Mouse (Mus musculus) forebrain, embryonic 11.5 days (tissue): ENCODE measurements around the gene Xpnpep2. TPM values are rescaled to one million over a fixed set of nuclear protein-coding genes. Genes with fewer than 3 reads are reported as not detected.
A peak's percentile ranks its signal among the peaks of the same experiment; 100 is the strongest.

Experiments used
- ATAC-seq: fragments of 200-750 bp; cut with Nextera tagmentation; replicated peaks from 2 replicates; pipeline ENCODE4 v1.8.0; 2017; ENCODE audit warnings: moderate TSS enrichment; ENCODE audit not compliant: low FRiP score
- DNase-seq: peaks from one replicate; pipeline ENCODE4 v3.0.0-alpha.2; 2017; ENCODE audit warnings: low spot score
- H3K27ac ChIP-seq: fragments of 300-500 bp; sonication (generic); 2 replicates; pipeline ENCODE4 v1.5.1; 2014; ENCODE audit warnings: low read depth, low read length
- H3K27me3 ChIP-seq: fragments of 300-500 bp; sonication (generic); 2 replicates; pipeline ENCODE4 v1.6.1; 2014; ENCODE audit warnings: mild to moderate bottlenecking, low read length, mixed read lengths; ENCODE audit not compliant: control insufficient read depth, insufficient read depth
- H3K36me3 ChIP-seq: fragments of 300-500 bp; sonication (generic); 2 replicates; pipeline ENCODE4 v1.6.1; 2014; ENCODE audit warnings: mild to moderate bottlenecking, low read length, moderate library complexity, mixed read lengths; ENCODE audit not compliant: control insufficient read depth, insufficient read depth
- H3K4me1 ChIP-seq: fragments of 300-500 bp; sonication (generic); replicated peaks from 2 replicates; pipeline ENCODE4 v1.6.1; 2014; ENCODE audit warnings: low read length, mixed read lengths; ENCODE audit not compliant: control insufficient read depth, insufficient read depth
- H3K4me2 ChIP-seq: fragments of 300-500 bp; sonication (generic); 2 replicates; pipeline ENCODE4 v1.6.1; 2014; ENCODE audit warnings: low read depth, mild to moderate bottlenecking, low read length, moderate library complexity, mixed read lengths; ENCODE audit not compliant: severe bottlenecking
- H3K4me3 ChIP-seq: fragments of 300-500 bp; sonication (generic); 2 replicates; pipeline ENCODE4 v1.5.1; 2014; ENCODE audit warnings: low read depth, low read length
- H3K9ac ChIP-seq: fragments of 300-500 bp; sonication (generic); 2 replicates; pipeline ENCODE4 v1.6.1; 2014; ENCODE audit warnings: low read length
- H3K9me3 ChIP-seq: fragments of 300-500 bp; sonication (generic); 2 replicates; pipeline ENCODE4 v1.6.1; 2016; ENCODE audit warnings: low read length, mixed read lengths; ENCODE audit not compliant: control insufficient read depth
- WGBS: fragments of 180-500 bp; shearing (Covaris S2); extraction: QIAGEN DNeasy Blood & Tissue Kit; methylation state at CpG from one replicate; pipeline ENCODE4 v1.1.7; 2014; 5-methylcytosine and 5-hydroxymethylcytosine counted together
- polyA plus RNA-seq: library from polyadenylated mRNA; unstranded; fragments of >200 nt; fragmentation: Nextera tagmentation; extraction: Ambion mirVana; gene quantifications from 2 replicates; pipeline ENCODE4 v1.2.1, GENCODE M21; 2014

The Xpnpep2 gene
- polyA plus RNA-seq, 1 experiment from 2014 or later: 1.5 TPM

DNA sequence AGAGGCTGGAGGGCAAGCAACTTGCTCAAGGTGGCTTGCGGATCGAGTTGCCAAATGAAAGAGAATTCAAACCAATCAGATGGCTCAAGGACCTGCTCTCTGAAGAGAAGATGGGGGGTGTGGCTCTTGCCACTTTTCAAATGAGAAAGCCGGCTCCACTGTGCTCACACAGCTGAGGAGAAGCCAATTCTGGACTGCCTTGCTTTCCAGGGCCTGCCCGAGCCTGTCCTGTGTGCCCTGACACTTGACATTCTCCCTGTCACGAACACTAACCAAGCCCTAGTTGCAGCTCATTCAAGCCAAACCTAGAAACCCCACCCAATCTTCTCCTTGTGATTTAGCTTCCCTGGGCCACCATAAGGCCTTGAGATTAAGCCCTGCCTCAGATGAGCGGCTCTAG, 29.5 kb downstream of the Xpnpep2 start:
- H3K27ac ChIP-seq: no peak overlapping the region
- WGBS: 64% methylated on average over 6 of the region's 6 CpGs

DNA sequence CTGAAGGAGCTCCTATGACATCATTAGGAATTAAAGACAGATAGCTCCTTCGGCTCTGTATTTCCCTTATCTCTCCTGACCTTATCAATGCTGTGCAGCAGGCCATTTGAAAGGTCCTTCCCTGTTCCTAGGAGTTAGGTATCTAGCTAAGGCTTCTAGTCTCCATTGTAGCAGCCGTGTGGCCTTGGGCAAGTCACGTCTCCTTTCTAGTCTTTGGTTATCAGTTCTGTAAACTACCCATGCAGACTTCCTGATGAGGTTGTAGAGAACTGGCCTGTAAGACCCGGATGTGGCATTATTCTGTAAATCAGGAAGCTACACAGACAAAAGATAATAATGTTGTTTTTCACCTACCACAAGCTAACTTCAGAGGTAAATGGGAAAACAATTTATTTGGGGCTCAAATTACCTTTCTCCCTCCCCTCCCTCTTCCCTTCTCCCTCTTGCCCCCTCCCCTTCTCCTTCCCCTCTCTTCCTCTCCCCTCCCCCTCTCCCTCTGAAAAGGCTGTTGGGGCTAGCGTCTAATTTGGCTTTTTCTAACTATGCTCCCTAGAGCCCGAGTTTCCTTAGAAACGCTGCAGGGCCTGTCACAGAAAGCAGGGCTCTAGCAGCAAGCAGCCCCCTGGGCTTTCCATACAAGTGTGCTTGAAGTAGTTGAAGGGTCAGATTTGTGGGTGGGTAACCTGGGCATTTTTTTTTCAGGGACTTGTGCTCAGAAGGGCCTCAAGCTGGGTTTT, 30.2 kb downstream of the Xpnpep2 start:
- no peak overlapping the region for H3K4me3 ChIP-seq
- no peaks in the 10 kb centered on the region for H3K27me3 ChIP-seq
- H3K4me2 ChIP-seq: no peak overlapping the region
- DNase-seq: no peak
- peak; percentile 56; the same call in 1 of the 2 replicates for ATAC-seq
- H3K36me3 ChIP-seq: no peaks in the 10 kb centered on the region
- no peaks in the 10 kb centered on the region; the same call in 1 of the 2 replicates for H3K4me1 ChIP-seq
- no peak overlapping the region for H3K9ac ChIP-seq
- WGBS: 53% methylated on average over 7 of the region's 7 CpGs
- H3K9me3 ChIP-seq: no peaks in the 10 kb centered on the region
- peak overlapping the region; percentile 18; the same call in 1 of the 2 replicates for H3K27ac ChIP-seq

More for the DNA sequence above, 29.5 kb downstream of the Xpnpep2 start:
- H3K36me3 ChIP-seq: no peaks in the 10 kb centered on the region
- DNase-seq: no peak
- no peak for ATAC-seq
- H3K4me3 ChIP-seq: no peak overlapping the region
- H3K9ac ChIP-seq: no peak overlapping the region
- no peaks in the 10 kb centered on the region for H3K9me3 ChIP-seq
- H3K4me2 ChIP-seq: no peak overlapping the region
- no peaks in the 10 kb centered on the region; the same call in 1 of the 2 replicates for H3K4me1 ChIP-seq
- H3K27me3 ChIP-seq: no peaks in the 10 kb centered on the region

DNA sequence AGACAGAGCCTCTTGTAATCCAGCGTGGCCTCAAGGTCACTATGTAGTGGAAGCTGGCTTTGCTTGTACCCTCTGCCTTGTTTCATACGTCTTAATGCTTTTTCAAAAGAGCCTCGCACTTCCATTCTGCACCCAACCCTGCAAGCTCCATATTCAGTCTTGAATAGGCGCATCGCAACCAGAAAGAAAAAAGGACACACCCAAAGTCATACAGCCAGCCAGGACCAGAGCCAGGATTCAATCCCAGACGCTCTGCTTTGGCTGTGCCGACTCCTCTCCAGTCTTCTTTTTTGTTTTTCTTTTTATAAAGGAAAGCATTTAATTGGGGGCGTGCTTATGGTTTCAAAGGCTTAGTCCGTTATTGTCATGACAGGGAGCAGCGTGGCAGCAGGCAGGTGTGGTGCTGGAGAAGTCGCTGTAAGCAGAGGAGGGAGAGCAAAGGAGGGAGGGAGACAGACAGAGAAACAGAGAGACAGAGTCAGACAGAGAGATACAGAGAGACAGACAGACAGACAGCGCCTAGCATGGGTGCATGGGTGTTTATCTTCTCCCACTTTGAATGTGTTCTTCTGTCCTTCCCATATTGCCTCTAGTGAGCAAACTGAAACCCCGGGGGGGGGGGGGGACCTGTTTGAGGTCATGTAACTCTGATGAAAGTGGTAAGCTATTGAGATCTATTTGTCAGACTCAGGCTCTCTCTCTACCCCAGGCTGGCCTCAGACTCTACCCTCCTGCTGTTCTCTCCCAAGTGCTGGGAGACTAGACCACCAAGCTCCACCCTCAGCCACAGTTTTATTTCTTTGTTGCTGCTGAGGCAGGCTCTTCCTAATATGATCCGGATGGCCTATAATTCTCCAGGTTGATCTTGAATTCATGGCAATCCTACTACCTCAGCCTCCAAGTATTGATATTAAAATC, 31.1 kb downstream of the Xpnpep2 start:
- Histone ChIP-seq H3K27me3 (no peaks in the 10 kb centered on the region), H3K4me2 (no peak overlapping the region), H3K36me3 (no peaks in the 10 kb centered on the region), H3K4me3 (no peak overlapping the region), H3K27ac (no peak overlapping the region; the same call in 1 of the 2 replicates), H3K9me3 (no peaks in the 10 kb centered on the region), H3K4me1 (no peaks in the 10 kb centered on the region; the same call in 1 of the 2 replicates), H3K9ac (no peak overlapping the region)
- WGBS: 35% methylated on average over 14 of the region's 14 CpGs
- ATAC-seq: no peak
- DNase-seq: no peak

DNA sequence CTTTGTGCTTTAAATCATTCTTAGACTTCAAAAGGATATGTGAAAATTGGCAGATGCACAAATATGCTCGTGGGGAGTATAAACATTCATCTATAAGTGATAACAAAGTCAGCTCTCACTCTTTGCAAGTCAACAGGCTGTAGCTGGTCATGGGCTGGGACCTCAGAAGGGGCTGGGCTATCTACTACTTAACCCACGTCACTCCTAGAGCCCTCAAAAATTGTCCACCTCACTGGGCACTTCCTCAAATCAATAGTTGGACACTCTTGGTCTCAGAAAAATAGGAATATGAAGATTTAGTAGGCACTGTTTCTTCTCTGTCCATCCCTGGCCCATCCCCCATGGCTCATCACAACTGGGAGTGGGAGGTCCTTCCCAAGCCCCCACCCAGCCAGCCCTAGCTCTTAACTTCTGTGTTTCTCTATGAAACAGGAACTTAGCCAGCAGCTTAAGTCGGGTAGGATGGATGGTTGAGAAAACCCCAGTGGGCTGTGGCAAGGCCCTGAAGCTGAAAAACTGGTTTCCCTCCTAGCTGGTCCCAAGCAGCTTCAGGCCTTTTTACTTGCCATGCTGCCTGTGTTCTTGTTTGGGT, 31.9 kb downstream of the Xpnpep2 start:
- WGBS: 66% methylated on average over 3 of the region's 3 CpGs
- Histone ChIP-seq H3K9ac (no peak overlapping the region), H3K27ac (no peak overlapping the region), H3K4me2 (no peak overlapping the region), H3K9me3 (no peaks in the 10 kb centered on the region), H3K27me3 (no peaks in the 10 kb centered on the region), H3K4me1 (no peaks in the 10 kb centered on the region; the same call in 1 of the 2 replicates), H3K4me3 (no peak overlapping the region), H3K36me3 (no peaks in the 10 kb centered on the region)
- ATAC-seq (no peak), DNase-seq (no peak)

DNA sequence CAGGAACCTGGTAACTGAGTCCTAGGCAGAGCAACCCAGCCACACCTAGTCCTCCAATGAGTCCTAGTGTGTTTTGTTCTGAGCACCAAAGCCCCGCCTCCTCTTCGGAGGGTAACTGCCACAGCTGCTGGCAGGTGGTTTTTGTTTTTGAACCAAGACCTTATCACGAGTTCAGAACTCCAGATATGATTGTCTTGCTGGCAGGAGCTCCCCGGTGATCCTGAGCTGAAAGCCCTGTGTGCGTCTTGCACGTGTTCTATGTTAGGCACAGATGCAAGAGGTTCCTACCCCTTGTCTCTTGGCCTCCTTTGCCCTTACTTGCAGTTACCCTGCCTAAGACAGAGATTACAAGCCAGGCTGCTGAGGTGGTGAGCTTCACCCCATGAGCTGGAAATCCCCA, 33.0 kb downstream of the Xpnpep2 start:
- WGBS: 76% methylated on average over 6 of the region's 6 CpGs
- no peaks in the 10 kb centered on the region; the same call in 1 of the 2 replicates for H3K4me1 ChIP-seq
- ATAC-seq (no peak), DNase-seq (no peak)
- H3K9ac ChIP-seq: no peak overlapping the region
- H3K4me3 ChIP-seq: no peak overlapping the region
- no peaks in the 10 kb centered on the region for H3K36me3 ChIP-seq
- no peak overlapping the region for H3K4me2 ChIP-seq
- no peak overlapping the region for H3K27ac ChIP-seq
- H3K27me3 ChIP-seq: no peaks in the 10 kb centered on the region
- no peaks in the 10 kb centered on the region for H3K9me3 ChIP-seq

DNA sequence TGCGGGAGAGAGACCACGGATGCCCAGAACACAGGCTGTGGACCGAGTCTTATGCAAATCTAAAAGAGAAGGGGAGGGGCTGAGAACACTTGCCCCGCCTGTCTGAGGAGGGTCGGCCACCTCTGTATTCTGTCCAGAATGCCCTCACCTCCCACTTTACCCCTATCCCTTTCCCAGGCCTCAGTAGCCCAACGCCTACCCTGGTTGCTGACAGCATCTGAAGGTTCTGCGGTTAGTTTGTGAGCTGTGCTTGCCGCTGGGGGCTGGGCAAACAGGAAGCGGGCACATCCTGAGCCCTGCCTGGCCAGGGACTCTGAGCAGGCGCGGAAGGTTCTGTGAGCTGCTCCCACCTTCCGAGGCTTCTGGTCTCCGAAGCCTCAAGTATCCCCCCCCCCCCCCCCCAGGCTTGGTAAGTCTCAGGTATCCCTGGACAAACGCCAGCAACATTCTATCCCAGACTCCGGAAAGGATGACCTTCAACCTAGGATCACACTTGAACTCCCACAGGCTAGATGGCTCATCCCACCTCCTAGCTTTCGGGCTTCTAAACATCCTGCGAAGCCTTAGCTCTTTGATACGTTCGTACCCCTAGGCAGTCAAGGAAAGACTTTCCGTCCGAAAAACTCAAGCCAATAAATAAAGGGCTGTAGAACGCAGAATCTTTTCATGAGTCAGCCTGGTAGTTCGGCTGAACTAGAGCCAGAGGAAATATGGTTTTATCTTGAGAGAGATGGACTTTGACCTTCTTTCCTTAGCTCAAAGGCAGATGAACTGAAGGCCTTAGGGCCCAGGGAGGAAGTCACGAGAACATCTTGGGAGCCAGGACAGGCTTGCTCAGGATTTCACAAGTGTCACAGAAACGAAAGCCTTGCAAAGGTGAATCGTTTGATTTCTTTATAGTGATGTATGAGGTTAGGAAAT, 35.1 kb downstream of the Xpnpep2 start:
- Histone ChIP-seq H3K9me3 (no peaks in the 10 kb centered on the region), H3K4me3 (no peak overlapping the region), H3K36me3 (no peaks in the 10 kb centered on the region), H3K27me3 (no peaks in the 10 kb centered on the region), H3K27ac (no peak overlapping the region), H3K4me2 (peak overlapping the region; percentile 24; the same call in 1 of the 2 replicates), H3K4me1 (no peaks in the 10 kb centered on the region; the same call in 1 of the 2 replicates), H3K9ac (no peak overlapping the region)
- 65% methylated on average over 23 of the region's 26 CpGs for WGBS
- ATAC-seq: no peak
- DNase-seq: no peak

DNA sequence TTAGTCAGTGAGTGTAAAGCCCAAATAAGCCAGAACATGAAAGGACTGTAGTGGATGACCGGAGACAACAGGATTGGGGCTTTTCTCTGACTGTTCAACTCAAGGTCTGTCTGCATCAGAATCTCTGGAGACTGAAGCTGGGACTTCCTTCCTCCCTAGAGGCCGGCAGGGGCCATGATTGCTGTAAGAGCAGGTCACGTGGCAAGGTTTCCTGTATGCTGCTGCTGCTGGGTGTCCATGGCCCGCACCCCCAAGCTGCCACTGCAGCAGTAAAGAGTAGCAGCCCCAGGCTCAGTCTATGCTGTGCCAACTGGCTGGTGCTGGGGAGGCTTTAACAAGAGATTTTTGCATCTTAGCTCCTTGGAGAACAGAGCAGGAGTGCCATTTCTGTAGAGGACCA, 37.7 kb downstream of the Xpnpep2 start, which contains the start of gene Sash3:
Gene Sash3 (plus strand): TSS at position 175 of the 400 bp plus-strand sequence.
- DNase-seq: no peak
- H3K36me3 ChIP-seq: no peaks in the 10 kb centered on the region

More for the DNA sequence above, 37.7 kb downstream of the Xpnpep2 start, which contains the start of gene Sash3:
- H3K27me3 ChIP-seq: no peaks in the 10 kb centered on the region
- no peak for ATAC-seq
- no peaks in the 10 kb centered on the region for H3K4me1 ChIP-seq
- WGBS: 86% methylated on average over 4 of the region's 4 CpGs
- no peaks in the 10 kb centered on the region for H3K9me3 ChIP-seq
- H3K9ac ChIP-seq: no peak within 1 kb of the TSS
- no peak within 1 kb of the TSS for H3K4me3 ChIP-seq
- H3K27ac ChIP-seq: no peak within 1 kb of the TSS
- H3K4me2 ChIP-seq: no peak within 1 kb of the TSS
